Mouse (Mus musculus): ENCODE results near the gene 2210418O10Rik. TPM values are rescaled to one million over a fixed set of nuclear protein-coding genes. Genes with fewer than 3 reads are reported as not detected.

Gene 2210418O10Rik
- 33.2 TPM for polyA plus RNA-seq (2014; fragmentation: Illumina TruSeq; extraction: RNeasy Lipid Tissue Mini Kit (QIAGEN cat#74804); ENCODE audit: low read depth, low replicate concordance)

DNA sequence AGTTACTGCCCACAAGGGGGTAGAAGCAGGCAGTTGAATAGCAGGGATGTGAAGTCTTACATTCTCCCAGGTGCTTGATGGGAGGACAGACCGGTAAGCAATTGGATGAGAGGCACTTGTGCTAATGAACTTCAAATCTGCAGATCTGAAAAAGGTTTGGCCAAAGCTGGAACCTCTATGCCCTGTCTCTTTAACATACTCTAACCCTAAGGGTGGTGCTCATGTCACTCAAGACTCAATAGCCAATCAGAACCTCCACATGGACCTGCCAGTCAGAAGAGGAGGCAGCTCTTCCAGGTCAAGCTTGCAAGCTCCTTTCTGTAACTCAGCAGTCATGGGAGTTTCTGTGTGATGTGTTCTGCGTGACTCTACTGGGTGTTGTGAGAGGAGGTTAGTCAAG, at the start of gene 2210418O10Rik:
Gene 2210418O10Rik, plus strand, starts transcription at position 301 of the 400 bp plus-strand sequence.

Other genes with a start within 250 kb of the 2210418O10Rik start
- gene Gm2004, start 76.7 kb upstream of the 2210418O10Rik start, polyA plus RNA-seq (2014; fragmentation: Illumina TruSeq; extraction: RNeasy Lipid Tissue Mini Kit (QIAGEN cat#74804); ENCODE audit: low read depth, low replicate concordance): not detected
- gene Gm11009, start 92.9 kb downstream of the 2210418O10Rik start, polyA plus RNA-seq (2014; fragmentation: Illumina TruSeq; extraction: RNeasy Lipid Tissue Mini Kit (QIAGEN cat#74804); ENCODE audit: low read depth, low replicate concordance): not detected
- 15.2 TPM for gene Gm14435, start 197.0 kb downstream of the 2210418O10Rik start, polyA plus RNA-seq (2014; fragmentation: Illumina TruSeq; extraction: RNeasy Lipid Tissue Mini Kit (QIAGEN cat#74804); ENCODE audit: low read depth, low replicate concordance)